Mouse (Mus musculus) megakaryocyte, embryonic 14.5 days (primary cell): ENCODE measurements around the gene Hist1h2ae.
"Not testable (repeated sequence)": the region's sequence is repeated elsewhere in the genome, so short reads cannot be mapped to it uniquely, and the experiment has no call there.

Source experiments
- FLI1 ChIP-seq: IDR thresholded peaks from 2 replicates; pipeline ENCODE4 v1.6.1; 2012; ENCODE audit warnings: low read length, inconsistent platforms, mixed read lengths
- GATA1 ChIP-seq: IDR thresholded peaks from 3 replicates; pipeline ENCODE4 v1.6.1; 2012; ENCODE audit warnings: mixed read lengths, low read length, inconsistent platforms, borderline replicate concordance

DNA sequence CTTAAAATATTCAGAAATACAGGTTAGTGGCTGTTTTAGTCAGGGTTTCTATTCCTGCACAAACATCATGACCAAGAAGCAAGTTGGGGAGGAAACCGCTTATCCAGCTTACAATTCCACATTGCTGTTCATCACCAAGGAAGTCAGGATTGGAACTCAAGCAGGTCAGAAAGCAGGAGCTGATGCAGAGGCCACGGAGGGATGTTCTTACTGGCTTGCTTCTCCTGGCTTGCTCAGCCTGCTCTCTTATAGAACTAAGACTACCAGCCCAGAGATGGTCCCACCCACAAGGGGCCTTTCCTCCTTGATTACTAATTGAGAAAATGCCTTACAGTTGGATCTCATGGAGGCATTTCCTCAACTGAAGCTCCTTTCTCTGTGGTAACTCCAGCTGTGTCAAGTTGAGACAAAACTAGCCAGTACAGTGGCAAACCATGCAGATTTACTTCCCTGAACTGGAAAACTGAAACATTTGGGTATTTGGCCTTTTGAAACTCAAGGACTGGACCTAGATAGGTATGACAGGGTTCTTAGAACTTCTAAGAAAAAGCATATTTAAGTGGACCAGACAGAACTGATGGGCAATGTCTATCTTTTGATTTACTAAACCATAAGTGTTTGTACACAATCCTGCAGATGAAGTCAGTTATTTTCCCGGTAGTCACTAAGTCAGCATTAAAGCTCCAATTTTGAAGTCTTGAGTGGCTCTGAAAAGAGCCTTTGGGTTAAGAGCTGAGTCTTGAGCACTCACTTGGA, 28.6 kb downstream of the Hist1h2ae start:
- not testable (repeated sequence) for TF ChIP-seq GATA1, FLI1
